Mouse (Mus musculus) testis, adult 2 months (tissue): ENCODE results near the gene Golph3l.

Experiments
- CTCF ChIP-seq: fragments of 200-500 bp; IDR thresholded peaks from 2 replicates; pipeline ENCODE4 v1.5.1; 2012; ENCODE audit warnings: low read depth, mild to moderate bottlenecking, inconsistent platforms, low read length, moderate library complexity; ENCODE audit not compliant: control insufficient read depth, insufficient read depth, insufficient replicate concordance
- POLR2A ChIP-seq: fragments of 200-500 bp; IDR thresholded peaks from 2 replicates; pipeline ENCODE4 v1.6.1; 2012; ENCODE audit warnings: low read depth, mild to moderate bottlenecking, inconsistent platforms, low read length, moderate library complexity; ENCODE audit not compliant: control insufficient read depth

DNA sequence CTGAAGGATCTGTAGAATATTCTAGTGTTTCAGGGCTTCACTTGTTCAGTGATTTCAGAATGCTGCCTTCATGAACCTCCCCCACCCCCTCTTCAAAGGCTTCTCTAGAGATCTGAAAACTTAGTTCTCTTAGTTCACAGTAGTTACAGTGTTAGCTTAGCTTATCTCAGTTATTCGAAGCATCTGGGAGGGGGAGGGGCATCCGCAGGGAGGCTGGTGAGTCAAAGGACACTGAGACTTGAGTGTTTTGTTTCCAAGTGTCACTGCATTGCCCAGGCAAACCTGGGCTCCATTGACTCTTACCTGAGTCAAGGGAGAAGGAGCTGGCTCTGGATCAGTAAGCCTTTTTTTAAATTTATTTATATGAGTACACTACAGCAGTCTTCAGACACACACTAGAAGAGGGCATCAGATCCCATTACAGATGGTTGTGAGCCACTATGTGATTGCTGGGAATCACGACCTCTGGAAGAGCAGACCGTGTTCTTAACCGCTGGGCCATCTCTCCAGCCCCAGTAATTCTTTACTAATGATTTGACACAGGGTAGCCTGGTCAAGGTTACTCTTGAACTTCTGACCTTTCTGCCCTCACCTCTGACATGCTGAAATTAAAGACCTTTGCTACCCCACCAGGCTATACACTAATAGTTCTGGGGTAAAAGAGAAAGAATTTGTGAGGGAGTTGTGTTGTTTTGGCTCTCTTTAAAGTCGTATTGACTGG, 77.5 kb downstream of the Golph3l start:
- TF ChIP-seq POLR2A (no peak), CTCF (no peak)
